Mouse (Mus musculus): ENCODE data around the gene Vmn1r47.
"Not testable (repeated sequence)": the region's sequence is repeated elsewhere in the genome, so short reads cannot be mapped to it uniquely, and the experiment has no call there.

Gene Vmn1r47

DNA sequence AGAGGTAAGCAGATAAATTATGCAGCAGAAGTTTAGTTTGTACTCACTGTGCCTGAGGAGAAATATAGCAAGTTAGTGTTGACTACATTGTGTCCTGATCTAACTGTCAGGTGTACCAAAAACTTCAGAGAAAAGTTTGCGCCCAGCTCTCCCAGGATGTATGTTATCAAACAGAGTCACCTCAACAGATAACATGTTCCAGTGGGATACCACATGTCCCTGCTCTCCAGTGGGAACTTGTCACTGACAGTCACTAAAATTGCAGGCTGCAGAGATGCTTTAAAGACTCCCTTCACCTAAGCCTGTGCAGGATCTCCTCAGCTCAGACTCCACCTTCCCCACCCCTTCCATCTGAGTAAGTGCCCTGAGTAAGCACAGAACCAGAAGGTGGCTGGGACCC, at the start of gene Vmn1r47:
TSS of gene Vmn1r47 (plus strand) at position 301 of the 400 bp plus-strand sequence.
- DNase-seq, result not testable (repeated sequence)

DNA sequence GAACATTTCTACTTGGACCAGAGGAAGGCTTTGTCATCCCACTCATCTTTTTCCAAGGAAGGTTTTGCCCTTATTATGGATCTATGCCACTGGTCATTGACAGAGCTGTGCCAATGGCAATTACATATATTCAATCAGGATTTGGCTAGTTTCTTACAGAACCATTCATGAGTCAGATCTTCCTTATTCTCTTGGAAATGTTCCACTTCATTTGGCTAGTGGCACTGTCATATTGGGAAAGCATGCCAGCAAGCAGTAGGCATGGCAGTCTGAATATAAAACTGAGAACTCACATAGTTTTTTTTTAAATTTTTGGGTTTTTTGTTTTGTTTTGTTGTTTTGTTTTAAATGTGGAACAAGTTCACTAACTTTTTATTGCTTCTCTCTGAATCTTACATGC, 49.6 kb upstream of the Vmn1r47 start:
- DNase-seq, result no peak

GRCm38 (mm10) chr6:89969013-89969412, 46.9 kb upstream of the Vmn1r47 start, which contains the start of gene Vmn1r46:
TSS of gene Vmn1r46 (plus strand) at chr6:89969313.
- DNase-seq, result no peak

GRCm38 (mm10) chr6:89985989-89986388, 30.0 kb upstream of the Vmn1r47 start:
- DNase-seq, result no peak

DNA sequence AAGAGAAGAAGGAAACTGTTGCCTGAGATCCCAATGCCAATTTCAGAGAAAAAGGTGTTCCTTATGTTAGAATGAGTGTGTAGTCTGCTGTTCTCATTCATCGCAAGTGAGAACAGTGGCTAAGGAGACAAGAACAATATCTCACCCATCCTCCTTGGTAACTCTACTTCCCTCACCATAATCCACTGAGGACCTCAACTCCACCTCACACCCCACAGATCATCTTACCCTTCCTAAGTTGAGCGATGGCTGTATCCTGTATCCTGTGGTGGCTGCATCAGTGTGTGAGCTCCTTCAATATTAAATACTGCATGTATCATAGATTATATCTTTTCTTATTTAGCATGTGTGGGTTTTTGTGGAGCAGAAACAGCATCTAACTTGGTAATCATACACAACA, 20.8 kb downstream of the Vmn1r47 start, which contains the start of gene Vmn1r48:
TSS of gene Vmn1r48 (minus strand) at position 101 of the 400 bp plus-strand sequence.
- not testable (repeated sequence) for DNase-seq

Measured in right cerebral cortex, postnatal 14 days (tissue).